16 mouse cellular contexts compared by ENCODE assay signal in the genomic region with DNA sequence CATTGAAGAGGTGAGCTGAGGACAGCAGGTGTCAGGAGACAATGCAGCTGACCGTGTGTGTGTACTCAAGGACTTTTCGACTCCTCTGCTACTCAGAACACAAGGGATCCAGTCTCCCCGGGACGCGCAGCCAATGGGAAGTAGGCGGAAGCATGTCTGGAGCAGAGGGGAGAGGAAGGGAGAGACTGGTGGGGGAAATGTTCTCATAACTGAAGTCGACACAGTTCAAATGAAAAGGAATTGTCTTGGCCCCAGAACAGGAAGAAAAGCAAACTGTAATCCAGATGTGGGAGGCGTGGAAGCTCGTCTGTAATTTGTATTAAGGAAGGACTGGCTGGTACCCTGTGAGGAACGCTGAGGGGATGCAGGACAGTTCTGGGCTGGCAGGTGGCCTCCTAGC.
A peak's percentile ranks its signal among the peaks of the same experiment; 100 is the strongest.
DNase-seq lines count a peak whose midpoint lies in the region.
"Had no signal": no experiment of that assay in that cellular context is flagged by ENCODE, and none has a peak within 500 bp of the region (broad histone marks: within the 10 kb centered on the region; RNA-seq: fewer than 3 reads in every experiment).

No protein-coding gene starts in this region.

- intact Hi-C loops in gastrocnemius, postnatal 36 days (cut with DNase I), result no loop called here
- intact Hi-C loops in heart, postnatal 36 days (cut with DNase I), result loop anchor here (2.0 to 5.0 kb wide), 3 partner anchors 42 to 133 kb away; no protein-coding TSS in a partner anchor
- intact Hi-C loops in left cerebral cortex, postnatal 25 days (cut with DNase I), result no loop called here

- peak; percentile 49 for DNase-seq in gastrocnemius, postnatal 25 days
- no peak for DNase-seq in gastrocnemius, postnatal 36 days
- DNase-seq in thymus, postnatal 14 days, result peak; percentile 27
- no peak for DNase-seq in thymus, postnatal 0 days (ENCODE audit: low spot score)
- peak; percentile 41 to 42 for DNase-seq in heart, postnatal 36 days
- no peak for DNase-seq in left cerebral cortex, postnatal 25 days (ENCODE audit: low spot score in 2 of 2)
- no peak for DNase-seq in right cerebral cortex, postnatal 36 days (ENCODE audit: low spot score in 2 of 2)
- DNase-seq in cerebellum, postnatal 10 days, result no peak
- DNase-seq: adrenal gland, postnatal 14 days; B cell, adult 2 months; cerebellum, adult 8-10 months; kidney, adult 18-20 months; kidney, postnatal 36 days; layer of hippocampus, adult 9-11 months; lung, adult 2 months; right cerebral cortex, postnatal 14 days had no signal

Comparison
In these comparisons a context has a peak if more than half of its experiments do, and no peak if none do; other contexts are left out.
1. DNase-seq: peak in gastrocnemius, postnatal 25 days (single experiment), thymus, postnatal 14 days (single experiment) and heart, postnatal 36 days (2 of 2); none in gastrocnemius, postnatal 36 days (0 of 2), thymus, postnatal 0 days (single experiment), left cerebral cortex, postnatal 25 days (0 of 2), right cerebral cortex, postnatal 36 days (0 of 2) and cerebellum, postnatal 10 days (0 of 2).